Mouse (Mus musculus): ENCODE results near the gene Zfp628.

Zfp628 gene

GRCm38 (mm10) chr7:4928323-4928722 lies 13.3 kb downstream of the Zfp628 start:
- in situ Hi-C loops (cut with MboI; ENCODE audit: low pct_unique_long_range_greater_than_20kb in 1 of 2, low sequenced_read_pairs in 2 of 2, unreplicated experiment in 1 of 2), result no loop called here

GRCm38 (mm10) chr7:4933103-4933502 lies 18.1 kb downstream of the Zfp628 start:
- in situ Hi-C loops (cut with MboI; ENCODE audit: low pct_unique_long_range_greater_than_20kb in 1 of 2, low sequenced_read_pairs in 2 of 2, unreplicated experiment in 1 of 2), result no loop called here

GRCm38 (mm10) chr7:4934160-4934914 lies 19.3 kb downstream of the Zfp628 start:
- in situ Hi-C loops (cut with MboI; ENCODE audit: low pct_unique_long_range_greater_than_20kb in 1 of 2, low sequenced_read_pairs in 2 of 2, unreplicated experiment in 1 of 2), result no loop called here

GRCm38 (mm10) chr7:4936832-4937231 lies 21.8 kb downstream of the Zfp628 start:
- in situ Hi-C loops (cut with MboI; ENCODE audit: low pct_unique_long_range_greater_than_20kb in 1 of 2, low sequenced_read_pairs in 2 of 2, unreplicated experiment in 1 of 2), result no loop called here

- in situ Hi-C loops (cut with MboI; ENCODE audit: low pct_unique_long_range_greater_than_20kb in 1 of 2, low sequenced_read_pairs in 2 of 2, unreplicated experiment in 1 of 2), result no loop called here
Measured at GRCm38 (mm10) chr7:4937392-4937791, 22.4 kb downstream of the Zfp628 start.

- in situ Hi-C loops (cut with MboI; ENCODE audit: low pct_unique_long_range_greater_than_20kb in 1 of 2, low sequenced_read_pairs in 2 of 2, unreplicated experiment in 1 of 2), result no loop called here
Measured at GRCm38 (mm10) chr7:4938456-4938855, 23.4 kb downstream of the Zfp628 start.

- in situ Hi-C loops (cut with MboI; ENCODE audit: low pct_unique_long_range_greater_than_20kb in 1 of 2, low sequenced_read_pairs in 2 of 2, unreplicated experiment in 1 of 2), result loop anchor here (5.0 to 10.0 kb wide), 3 partner anchors 37 to 385 kb away; no protein-coding TSS in a partner anchor
Measured at GRCm38 (mm10) chr7:4940068-4940479, 25.1 kb downstream of the Zfp628 start.

GRCm38 (mm10) chr7:4942673-4943072 lies 27.7 kb downstream of the Zfp628 start:
- in situ Hi-C loops (cut with MboI; ENCODE audit: low pct_unique_long_range_greater_than_20kb in 1 of 2, low sequenced_read_pairs in 2 of 2, unreplicated experiment in 1 of 2), result loop anchor here (5.0 to 10.0 kb wide), 3 partner anchors 35 to 388 kb away; no protein-coding TSS in a partner anchor

- in situ Hi-C loops (cut with MboI; ENCODE audit: low pct_unique_long_range_greater_than_20kb in 1 of 2, low sequenced_read_pairs in 2 of 2, unreplicated experiment in 1 of 2), result loop anchor here (5.0 to 10.0 kb wide), 3 partner anchors 34 to 389 kb away; no protein-coding TSS in a partner anchor
Measured at GRCm38 (mm10) chr7:4943223-4943815, 28.3 kb downstream of the Zfp628 start.

- in situ Hi-C loops (cut with MboI; ENCODE audit: low pct_unique_long_range_greater_than_20kb in 1 of 2, low sequenced_read_pairs in 2 of 2, unreplicated experiment in 1 of 2), result loop anchor here in 1 of 2 experiments (10.0 kb wide), 1 partner anchor 393 kb away; no protein-coding TSS in a partner anchor
Measured at GRCm38 (mm10) chr7:4947855-4948254, 32.8 kb downstream of the Zfp628 start.

GRCm38 (mm10) chr7:4948386-4948785 lies 33.4 kb downstream of the Zfp628 start:
- in situ Hi-C loops (cut with MboI; ENCODE audit: low pct_unique_long_range_greater_than_20kb in 1 of 2, low sequenced_read_pairs in 2 of 2, unreplicated experiment in 1 of 2), result loop anchor here in 1 of 2 experiments (10.0 kb wide), 1 partner anchor 394 kb away; no protein-coding TSS in a partner anchor

- in situ Hi-C loops (cut with MboI; ENCODE audit: low pct_unique_long_range_greater_than_20kb in 1 of 2, low sequenced_read_pairs in 2 of 2, unreplicated experiment in 1 of 2), result no loop called here
Measured at GRCm38 (mm10) chr7:4950561-4951342, 35.7 kb downstream of the Zfp628 start.

- in situ Hi-C loops (cut with MboI; ENCODE audit: low pct_unique_long_range_greater_than_20kb in 1 of 2, low sequenced_read_pairs in 2 of 2, unreplicated experiment in 1 of 2), result no loop called here
Measured at GRCm38 (mm10) chr7:4953815-4954445, 38.9 kb downstream of the Zfp628 start.

GRCm38 (mm10) chr7:4957361-4957760 lies 42.3 kb downstream of the Zfp628 start:
- in situ Hi-C loops (cut with MboI; ENCODE audit: low pct_unique_long_range_greater_than_20kb in 1 of 2, low sequenced_read_pairs in 2 of 2, unreplicated experiment in 1 of 2), result no loop called here

GRCm38 (mm10) chr7:4963527-4963926 lies 48.5 kb downstream of the Zfp628 start:
- in situ Hi-C loops (cut with MboI; ENCODE audit: low pct_unique_long_range_greater_than_20kb in 1 of 2, low sequenced_read_pairs in 2 of 2, unreplicated experiment in 1 of 2), result no loop called here

GRCm38 (mm10) chr7:4964272-4964671 lies 49.3 kb downstream of the Zfp628 start, which contains the start of gene Sbk2:
Gene Sbk2 (minus strand): TSS chr7:4964406.
- in situ Hi-C loops (cut with MboI; ENCODE audit: low pct_unique_long_range_greater_than_20kb in 1 of 2, low sequenced_read_pairs in 2 of 2, unreplicated experiment in 1 of 2), result no loop called here

- in situ Hi-C loops (cut with MboI; ENCODE audit: low pct_unique_long_range_greater_than_20kb in 1 of 2, low sequenced_read_pairs in 2 of 2, unreplicated experiment in 1 of 2), result no loop called here
Measured at GRCm38 (mm10) chr7:4964988-4965387, 50.0 kb downstream of the Zfp628 start.

GRCm38 (mm10) chr7:4971068-4971467 lies 56.1 kb downstream of the Zfp628 start, which contains the start of gene Sbk3:
Gene Sbk3 (minus strand): TSS chr7:4971168.
- in situ Hi-C loops (cut with MboI; ENCODE audit: low pct_unique_long_range_greater_than_20kb in 1 of 2, low sequenced_read_pairs in 2 of 2, unreplicated experiment in 1 of 2), result no loop called here
